Mouse (Mus musculus): ENCODE results near the gene Ak3. TPM values are rescaled to one million over a fixed set of nuclear protein-coding genes. Genes with fewer than 3 reads are reported as not detected.
A peak's percentile ranks its signal among the peaks of the same experiment; 100 is the strongest.
"Not testable (repeated sequence)": the region's sequence is repeated elsewhere in the genome, so short reads cannot be mapped to it uniquely, and the experiment has no call there.

Ak3 gene
- polyA plus RNA-seq, 1 experiment from 2014 or later: 118 TPM

DNA sequence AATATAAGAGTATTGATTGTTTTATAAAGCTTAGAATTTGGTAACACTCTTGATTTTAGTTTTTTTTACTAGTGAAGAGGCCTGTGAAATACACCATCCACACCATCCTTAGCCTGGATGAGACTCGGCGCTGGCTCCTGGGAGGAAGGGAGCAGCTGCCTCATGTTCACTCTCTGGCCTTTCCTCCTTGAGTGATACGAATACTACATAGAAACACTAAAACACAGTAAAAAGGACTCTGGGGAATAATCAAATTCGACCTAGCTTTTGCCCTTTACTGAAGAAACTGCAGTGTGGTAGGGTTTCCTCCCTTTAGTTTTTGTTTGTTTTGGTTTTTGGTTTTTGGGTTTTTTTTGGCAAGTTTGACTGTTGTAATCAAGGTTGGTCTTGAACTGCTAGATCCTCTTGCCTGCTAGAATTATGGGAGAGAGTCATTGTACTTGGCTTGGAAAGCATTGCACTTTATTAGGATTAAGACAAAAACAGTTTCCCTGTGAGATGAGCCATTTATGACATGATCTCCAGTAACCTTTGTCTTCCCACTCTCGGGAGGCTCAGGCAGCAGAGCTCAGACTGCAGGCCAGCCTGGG, 33.2 kb downstream of the Ak3 start:
- no peak overlapping the region for H3K9ac ChIP-seq (ENCODE audit: low read length)
- H3K9me3 ChIP-seq (replicated peaks; ENCODE audit: control insufficient read depth, low read length): no peaks in the 10 kb centered on the region
- H3K4me2 ChIP-seq (ENCODE audit: low read depth, low read length): no peak overlapping the region
- no peaks in the 10 kb centered on the region for H3K4me1 ChIP-seq (ENCODE audit: control insufficient read depth, insufficient read depth, low read length)
- no peaks in the 10 kb centered on the region for H3K27me3 ChIP-seq (ENCODE audit: control insufficient read depth, insufficient read depth, low read length)
- no peak overlapping the region for H3K4me3 ChIP-seq (replicated peaks; ENCODE audit: low read length)
- 76% methylated on average over 5 of the region's 5 CpGs for WGBS
- no peak overlapping the region for H3K27ac ChIP-seq (ENCODE audit: low read length)
- H3K36me3 ChIP-seq (ENCODE audit: control insufficient read depth, insufficient read depth, low read length): peaks cover 17% of the 10 kb centered on the region
- no peak for ATAC-seq (ENCODE audit: insufficient read depth, low FRiP score)

DNA sequence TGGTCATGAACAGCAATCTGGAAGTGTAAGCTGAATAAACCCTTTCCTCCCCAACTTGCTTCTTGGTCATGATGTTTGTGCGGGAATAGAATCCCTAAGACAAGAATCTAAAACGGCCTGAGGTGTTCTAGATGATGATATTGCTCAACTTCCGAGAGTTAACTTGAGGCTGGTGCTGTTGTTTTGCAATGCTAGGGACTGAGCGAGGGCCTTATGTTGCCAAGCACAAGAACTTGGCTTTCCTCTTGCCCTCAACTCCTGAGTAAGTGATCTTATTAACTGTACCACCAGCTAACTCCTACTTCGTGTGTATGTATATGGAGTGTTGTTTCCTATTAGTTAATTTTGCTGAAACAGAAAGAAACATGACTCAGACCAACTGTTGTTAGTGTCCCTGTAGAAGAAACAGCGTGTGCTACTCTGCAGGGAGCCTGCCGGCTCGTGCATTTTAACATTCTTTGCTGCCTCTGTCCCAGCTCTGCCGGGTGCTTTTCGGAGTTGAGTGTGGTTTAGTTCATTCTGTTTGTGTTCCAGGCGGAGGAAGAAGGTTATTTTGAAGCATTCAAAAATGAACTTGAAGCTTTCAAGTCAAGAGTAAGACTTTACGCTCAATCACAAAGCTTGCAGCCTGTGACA, 36.3 kb downstream of the Ak3 start:
- Histone ChIP-seq H3K27ac (ENCODE audit: low read length) (no peak overlapping the region), H3K9me3 (replicated peaks; ENCODE audit: control insufficient read depth, low read length) (no peaks in the 10 kb centered on the region), H3K4me2 (ENCODE audit: low read depth, low read length) (no peak overlapping the region), H3K36me3 (ENCODE audit: control insufficient read depth, insufficient read depth, low read length) (0 out of 2 replicates have a peak, but pooled peaks cover 5% of the 10 kb centered on the region), H3K4me3 (replicated peaks; ENCODE audit: low read length) (no peak overlapping the region), H3K27me3 (ENCODE audit: control insufficient read depth, insufficient read depth, low read length) (no peaks in the 10 kb centered on the region), H3K9ac (ENCODE audit: low read length) (no peak overlapping the region), H3K4me1 (ENCODE audit: control insufficient read depth, insufficient read depth, low read length) (no peaks in the 10 kb centered on the region)
- WGBS: 91% methylated on average over 12 of the region's 12 CpGs
- ATAC-seq (ENCODE audit: insufficient read depth, low FRiP score): no peak

GRCm38 (mm10) chr19:29009046-29009445, 38.7 kb downstream of the Ak3 start:
- no peak for ATAC-seq (ENCODE audit: insufficient read depth, low FRiP score)
- no peaks in the 10 kb centered on the region for H3K4me1 ChIP-seq (ENCODE audit: control insufficient read depth, insufficient read depth, low read length)
- H3K27me3 ChIP-seq (ENCODE audit: control insufficient read depth, insufficient read depth, low read length): no peaks in the 10 kb centered on the region
- no peak overlapping the region for H3K4me2 ChIP-seq (ENCODE audit: low read depth, low read length)
- WGBS: 93% methylated on average over 11 of the region's 11 CpGs
- H3K4me3 ChIP-seq (replicated peaks; ENCODE audit: low read length): no peak overlapping the region
- H3K9ac ChIP-seq (ENCODE audit: low read length): no peak overlapping the region
- H3K27ac ChIP-seq (ENCODE audit: low read length): no peak overlapping the region
- H3K36me3 ChIP-seq (ENCODE audit: control insufficient read depth, insufficient read depth, low read length): 0 out of 2 replicates have a peak, but pooled peaks cover 5% of the 10 kb centered on the region
- H3K9me3 ChIP-seq (replicated peaks; ENCODE audit: control insufficient read depth, low read length): no peaks in the 10 kb centered on the region

- WGBS: 86% methylated on average over 3 of the region's 3 CpGs
- Histone ChIP-seq H3K27me3 (ENCODE audit: control insufficient read depth, insufficient read depth, low read length) (no peaks in the 10 kb centered on the region), H3K36me3 (ENCODE audit: control insufficient read depth, insufficient read depth, low read length) (0 out of 2 replicates have a peak, but pooled peaks cover 4% of the 10 kb centered on the region), H3K27ac (ENCODE audit: low read length) (no peak overlapping the region), H3K9ac (ENCODE audit: low read length) (no peak overlapping the region), H3K4me1 (ENCODE audit: control insufficient read depth, insufficient read depth, low read length) (no peaks in the 10 kb centered on the region), H3K4me3 (replicated peaks; ENCODE audit: low read length) (no peak overlapping the region), H3K9me3 (replicated peaks; ENCODE audit: control insufficient read depth, low read length) (no peaks in the 10 kb centered on the region), H3K4me2 (ENCODE audit: low read depth, low read length) (no peak overlapping the region)
- no peak for ATAC-seq (ENCODE audit: insufficient read depth, low FRiP score)
Observed at GRCm38 (mm10) chr19:29008069-29008706, 39.6 kb downstream of the Ak3 start.

DNA sequence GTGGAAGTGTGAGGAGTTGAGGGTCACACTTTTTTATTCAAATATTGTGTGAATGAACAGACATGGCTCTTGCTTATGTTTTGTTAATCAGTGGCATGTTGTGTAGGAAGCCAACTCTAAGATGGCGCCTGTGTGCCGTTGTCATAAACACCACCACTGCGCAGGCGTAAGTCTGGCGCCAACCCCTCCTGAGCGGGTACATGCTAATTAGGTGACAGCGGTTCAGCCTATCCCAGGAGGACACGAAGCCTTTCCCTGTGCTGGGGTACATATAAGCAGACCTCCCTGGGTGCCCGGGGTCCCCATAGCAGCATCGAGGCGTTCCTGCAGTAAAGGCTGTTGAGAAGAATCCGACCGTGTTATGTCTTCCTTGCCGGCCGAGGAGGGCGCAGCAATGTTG, 47.4 kb downstream of the Ak3 start:
- H3K4me1 ChIP-seq (ENCODE audit: control insufficient read depth, insufficient read depth, low read length); H3K9ac ChIP-seq (ENCODE audit: low read length); H3K27me3 ChIP-seq (ENCODE audit: control insufficient read depth, insufficient read depth, low read length); ATAC-seq (ENCODE audit: insufficient read depth, low FRiP score); H3K4me3 ChIP-seq (replicated peaks; ENCODE audit: low read length); H3K9me3 ChIP-seq (replicated peaks; ENCODE audit: control insufficient read depth, low read length); H3K4me2 ChIP-seq (ENCODE audit: low read depth, low read length); H3K27ac ChIP-seq (ENCODE audit: low read length): not testable (repeated sequence)
- 96% methylated on average over 16 of the region's 16 CpGs for WGBS
- peaks cover 16% of the 10 kb centered on the region for H3K36me3 ChIP-seq (ENCODE audit: control insufficient read depth, insufficient read depth, low read length)

GRCm38 (mm10) chr19:28997976-28998630, 49.7 kb downstream of the Ak3 start:
- Histone ChIP-seq H3K27ac (ENCODE audit: low read length) (no peak overlapping the region), H3K4me1 (ENCODE audit: control insufficient read depth, insufficient read depth, low read length) (no peaks in the 10 kb centered on the region), H3K4me2 (ENCODE audit: low read depth, low read length) (no peak overlapping the region), H3K9me3 (replicated peaks; ENCODE audit: control insufficient read depth, low read length) (no peaks in the 10 kb centered on the region), H3K27me3 (ENCODE audit: control insufficient read depth, insufficient read depth, low read length) (no peaks in the 10 kb centered on the region), H3K36me3 (ENCODE audit: control insufficient read depth, insufficient read depth, low read length) (peaks cover 22% of the 10 kb centered on the region), H3K4me3 (replicated peaks; ENCODE audit: low read length) (no peak overlapping the region), H3K9ac (ENCODE audit: low read length) (no peak overlapping the region)
- WGBS: 75% methylated on average over 4 of the region's 4 CpGs
- no peak for ATAC-seq (ENCODE audit: insufficient read depth, low FRiP score)

DNA sequence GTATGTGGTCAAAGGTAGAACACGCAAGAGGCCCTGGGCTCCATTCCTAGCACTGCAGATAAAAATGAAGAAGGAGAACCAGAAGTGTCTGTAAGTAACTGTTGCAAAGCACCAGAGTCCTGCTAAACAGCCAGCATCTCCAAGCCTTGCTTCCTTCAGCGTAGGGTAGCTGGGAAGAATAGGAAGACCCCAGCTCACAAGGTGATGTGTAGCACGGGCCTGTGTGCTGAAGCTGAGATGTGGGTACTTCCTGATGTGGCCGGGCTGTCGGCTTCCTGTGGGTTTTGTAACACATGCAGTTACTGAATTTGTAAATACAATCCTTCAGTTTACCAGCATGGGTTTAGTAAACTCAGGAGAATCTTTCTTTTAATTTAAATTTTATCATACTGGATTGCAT, 52.4 kb downstream of the Ak3 start:
- Histone ChIP-seq H3K27me3 (ENCODE audit: control insufficient read depth, insufficient read depth, low read length) (no peaks in the 10 kb centered on the region), H3K9ac (ENCODE audit: low read length) (no peak overlapping the region), H3K9me3 (replicated peaks; ENCODE audit: control insufficient read depth, low read length) (no peaks in the 10 kb centered on the region), H3K36me3 (ENCODE audit: control insufficient read depth, insufficient read depth, low read length) (peaks cover 22% of the 10 kb centered on the region), H3K4me1 (ENCODE audit: control insufficient read depth, insufficient read depth, low read length) (peaks cover 9% of the 10 kb centered on the region; the same call in 1 of the 2 replicates), H3K4me3 (replicated peaks; ENCODE audit: low read length) (no peak overlapping the region), H3K4me2 (ENCODE audit: low read depth, low read length) (no peak overlapping the region), H3K27ac (ENCODE audit: low read length) (peak overlapping the region; percentile 64; the same call in 1 of the 2 replicates)
- 83% methylated on average over 5 of the region's 5 CpGs for WGBS
- no peak for ATAC-seq (ENCODE audit: insufficient read depth, low FRiP score)

- 76% methylated on average over 7 of the region's 7 CpGs for WGBS
- no peak overlapping the region for H3K9ac ChIP-seq (ENCODE audit: low read length)
- ATAC-seq (ENCODE audit: insufficient read depth, low FRiP score): no peak
Observed at GRCm38 (mm10) chr19:28994870-28995269, 52.9 kb downstream of the Ak3 start.

DNA sequence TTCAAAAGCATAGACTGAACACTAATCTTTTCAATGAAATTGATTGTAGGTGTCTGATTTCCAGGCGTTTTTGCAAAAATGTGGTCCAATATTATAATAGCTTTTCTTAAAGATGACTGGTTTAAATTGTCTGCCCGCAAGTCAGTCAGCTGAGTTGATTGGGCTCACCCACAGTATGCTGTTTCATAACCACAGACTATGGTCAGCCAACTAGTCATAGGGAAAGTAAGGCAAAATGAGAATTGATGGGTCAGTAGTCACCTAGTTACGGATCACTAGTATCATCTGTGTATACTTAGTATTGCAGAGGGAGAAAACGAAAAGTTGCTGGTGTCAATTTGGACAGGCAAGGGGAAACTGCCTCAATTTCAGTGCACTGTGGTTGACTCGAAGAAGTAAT, 56.4 kb downstream of the Ak3 start:
- Histone ChIP-seq H3K9ac (ENCODE audit: low read length) (peak overlapping the region; percentile 91), H3K4me2 (ENCODE audit: low read depth, low read length) (peak overlapping the region; percentile 81), H3K36me3 (ENCODE audit: control insufficient read depth, insufficient read depth, low read length) (peaks cover 15% of the 10 kb centered on the region), H3K9me3 (replicated peaks; ENCODE audit: control insufficient read depth, low read length) (no peaks in the 10 kb centered on the region), H3K4me3 (replicated peaks; ENCODE audit: low read length) (peak overlapping the region; percentile 98), H3K4me1 (ENCODE audit: control insufficient read depth, insufficient read depth, low read length) (peaks cover 9% of the 10 kb centered on the region; the same call in 1 of the 2 replicates), H3K27me3 (ENCODE audit: control insufficient read depth, insufficient read depth, low read length) (no peaks in the 10 kb centered on the region), H3K27ac (ENCODE audit: low read length) (no peak overlapping the region)
- ATAC-seq (ENCODE audit: insufficient read depth, low FRiP score): no peak
- WGBS: 62% methylated on average over 5 of the region's 5 CpGs

More at GRCm38 (mm10) chr19:28994870-28995269, 52.9 kb downstream of the Ak3 start:
- no peaks in the 10 kb centered on the region for H3K27me3 ChIP-seq (ENCODE audit: control insufficient read depth, insufficient read depth, low read length)
- H3K4me3 ChIP-seq (replicated peaks; ENCODE audit: low read length): no peak overlapping the region
- H3K4me1 ChIP-seq (ENCODE audit: control insufficient read depth, insufficient read depth, low read length): peaks cover 9% of the 10 kb centered on the region; the same call in 1 of the 2 replicates
- H3K27ac ChIP-seq (ENCODE audit: low read length): peak overlapping the region; percentile 64; the same call in 1 of the 2 replicates
- H3K9me3 ChIP-seq (replicated peaks; ENCODE audit: control insufficient read depth, low read length): no peaks in the 10 kb centered on the region
- no peak overlapping the region for H3K4me2 ChIP-seq (ENCODE audit: low read depth, low read length)
- peaks cover 17% of the 10 kb centered on the region for H3K36me3 ChIP-seq (ENCODE audit: control insufficient read depth, insufficient read depth, low read length)
